Mouse (Mus musculus) kidney, adult 2 months (tissue): ENCODE measurements around the gene Nxf1.

Experiments
- CTCF ChIP-seq: fragments of 200-500 bp; conservative IDR thresholded peaks from 2 replicates; pipeline ENCODE4 v1.5.1; 2011; ENCODE audit warnings: low read depth, mild to moderate bottlenecking, control low read depth, low read length, moderate library complexity, mixed read lengths; ENCODE audit not compliant: insufficient read depth, insufficient read length
- POLR2A ChIP-seq: fragments of 200-500 bp; IDR thresholded peaks from one replicate; pipeline ENCODE4 v1.6.1; 2011; ENCODE audit warnings: low read depth, low read length, control low read depth

GRCm38 (mm10) chr19:8798264-8798946 is 41.5 kb downstream of the Nxf1 start, which contains the start of gene Polr2g:
- TF ChIP-seq CTCF = no peak
- TF ChIP-seq POLR2A = peak; percentile 73
